In the genomic region with DNA sequence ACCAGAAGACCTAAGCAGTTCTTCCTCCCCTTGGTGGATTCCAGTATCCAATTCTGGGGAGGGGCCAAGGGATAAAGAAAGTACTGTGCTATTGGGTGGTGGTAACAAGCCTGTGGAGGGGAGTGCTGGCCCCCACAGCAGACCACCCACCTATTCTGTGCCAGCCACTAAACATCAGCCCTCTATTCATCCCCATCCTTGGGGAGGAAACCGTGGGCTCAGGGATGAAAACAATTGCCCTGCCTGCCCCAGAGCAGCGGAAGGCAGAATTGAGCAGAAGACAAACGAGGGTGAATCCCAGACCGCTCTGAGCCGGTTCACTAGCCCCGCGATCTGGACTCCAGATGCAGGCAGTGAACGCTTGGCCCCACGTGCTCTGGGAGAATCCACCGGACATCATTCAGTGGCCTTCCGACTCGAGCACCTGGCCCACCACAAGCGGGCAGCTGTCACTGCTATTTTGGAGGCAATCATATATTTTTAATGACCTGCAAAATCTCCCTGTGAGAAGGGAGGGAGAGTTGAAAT, we compare ENCODE assay signal across 11 mouse cellular contexts.
A peak's percentile ranks its signal among the peaks of the same experiment; 100 is the strongest.
DNase-seq lines count a peak whose midpoint lies in the region; ATAC-seq and TF ChIP-seq lines count a peak whose summit lies in the region.
"Had no signal": no experiment of that assay in that cellular context is flagged by ENCODE, and none has a peak within 500 bp of the region (broad histone marks: within the 10 kb centered on the region; RNA-seq: fewer than 3 reads in every experiment).

No protein-coding gene starts in this region.

- no peak for TF ChIP-seq EP300 in liver, postnatal 0 days (IDR thresholded peaks at IDR 0.05; ENCODE audit: low read depth)

- no peaks in the 10 kb centered on the region for H3K27me3 ChIP-seq in liver, postnatal 0 days (ENCODE audit: insufficient read depth, low read length)
- H3K27me3 ChIP-seq in forebrain, embryonic 14.5 days (replicated peaks; ENCODE audit: control insufficient read depth, insufficient read depth, low read length) = no peaks in the 10 kb centered on the region
- H3K27me3 ChIP-seq: limb, embryonic 15.5 days had no signal

- no peak overlapping the region for H3K9ac ChIP-seq in liver, postnatal 0 days (replicated peaks)
- H3K9ac ChIP-seq in forebrain, embryonic 14.5 days (ENCODE audit: low read length) = no peak overlapping the region
- H3K9ac ChIP-seq: limb, embryonic 15.5 days had no signal

- no peak overlapping the region for H3K27ac ChIP-seq in liver, postnatal 0 days (ENCODE audit: low read depth)
- H3K27ac ChIP-seq in forebrain, embryonic 14.5 days (ENCODE audit: low read depth, low read length) = no peak overlapping the region
- H3K27ac ChIP-seq: limb, embryonic 15.5 days had no signal

- TF ChIP-seq CTCF in liver, postnatal 0 days (IDR thresholded peaks at IDR 0.05; ENCODE audit: low read depth) = no peak

- WGBS in liver, postnatal 0 days (ENCODE audit: insufficient replicate concordance) = 37% methylated on average over 13 of the region's 13 CpGs
- 5% methylated on average over 13 of the region's 13 CpGs for WGBS in forebrain, embryonic 14.5 days

- H3K36me3 ChIP-seq in liver, postnatal 0 days (replicated peaks; ENCODE audit: insufficient read depth, low read length) = no peaks in the 10 kb centered on the region
- no peaks in the 10 kb centered on the region for H3K36me3 ChIP-seq in forebrain, embryonic 14.5 days (ENCODE audit: control insufficient read depth, insufficient read depth, low read length)
- H3K36me3 ChIP-seq: limb, embryonic 15.5 days had no signal

- H3K9me3 ChIP-seq in liver, postnatal 0 days (ENCODE audit: low read length) = no peaks in the 10 kb centered on the region
- no peaks in the 10 kb centered on the region for H3K9me3 ChIP-seq in forebrain, embryonic 14.5 days (replicated peaks; ENCODE audit: control insufficient read depth, low read length)
- H3K9me3 ChIP-seq: limb, embryonic 15.5 days had no signal

- peak; percentile 19 for DNase-seq in liver
- DNase-seq in liver, postnatal 0 days = no peak
- no peak for DNase-seq in forebrain, embryonic 14.5 days (ENCODE audit: low spot score)
- DNase-seq in mesoderm, embryonic 11.5 days (ENCODE audit: low read depth, low spot score) = peak; percentile 72
- DNase-seq in spleen, postnatal 4 days (ENCODE audit: low spot score in 2 of 2) = no peak
- DNase-seq in gastrocnemius, adult 18-20 months (ENCODE audit: low spot score) = no peak
- DNase-seq in urinary bladder, postnatal 14 days (ENCODE audit: low spot score) = no peak
- DNase-seq: right cerebral cortex, postnatal 4 days; thymus, postnatal 4 days had no signal

- H3K4me3 ChIP-seq in liver, postnatal 0 days (ENCODE audit: low read depth, low read length) = no peak overlapping the region
- H3K4me3 ChIP-seq in forebrain, embryonic 14.5 days (ENCODE audit: low read depth, low read length) = no peak overlapping the region
- H3K4me3 ChIP-seq: limb, embryonic 15.5 days had no signal

- H3K4me1 ChIP-seq in liver, postnatal 0 days (ENCODE audit: insufficient read depth) = no peaks in the 10 kb centered on the region
- H3K4me1 ChIP-seq in forebrain, embryonic 14.5 days (ENCODE audit: control insufficient read depth, insufficient read depth, low read length) = 0 out of 2 replicates have a peak, but pooled peaks cover 3% of the 10 kb centered on the region

- no peak overlapping the region for H3K4me2 ChIP-seq in liver, postnatal 0 days (ENCODE audit: low read depth, low read length)
- H3K4me2 ChIP-seq in forebrain, embryonic 14.5 days (ENCODE audit: low read length) = 0 out of 2 replicates have a peak overlapping the region, but pooled peaks have one; percentile 1
- H3K4me2 ChIP-seq: limb, embryonic 15.5 days had no signal

- no peak for ATAC-seq in liver, postnatal 0 days
- ATAC-seq in forebrain, embryonic 14.5 days = peak; percentile 42; the same call in 1 of the 2 replicates
- no peak for ATAC-seq in inflammation-experienced regulatory T-cells, adult 6 months

Comparison
In these comparisons a context has a peak if more than half of its experiments do, and no peak if none do; other contexts are left out.
1. DNase-seq: peak in liver (single experiment) and mesoderm, embryonic 11.5 days (single experiment); none in liver, postnatal 0 days (single experiment), forebrain, embryonic 14.5 days (single experiment), spleen, postnatal 4 days (0 of 2), gastrocnemius, adult 18-20 months (single experiment) and urinary bladder, postnatal 14 days (single experiment).